Mouse (Mus musculus) liver, embryonic 16.5 days (tissue): Measurements from ENCODE around the gene Gal3st4. TPM values are rescaled to one million over a fixed set of nuclear protein-coding genes. Genes with fewer than 3 reads are reported as not detected.
A peak's percentile ranks its signal among the peaks of the same experiment; 100 is the strongest.

Experiments used
- ATAC-seq: fragments of 200-750 bp; cut with Nextera tagmentation; 2 replicates; pipeline ENCODE4 v1.8.0; 2017; ENCODE audit warnings: low read depth, mild to moderate bottlenecking, moderate number of reproducible peaks, moderate library complexity
- H3K27ac ChIP-seq: fragments of 300-500 bp; sonication (generic); 2 replicates; pipeline ENCODE4 v1.5.1; 2014; ENCODE audit warnings: mild to moderate bottlenecking, low read length
- H3K27me3 ChIP-seq: fragments of 300-500 bp; sonication (generic); 2 replicates; pipeline ENCODE4 v1.6.1; 2014; ENCODE audit warnings: low read depth, low read length, mixed read lengths; ENCODE audit not compliant: control insufficient read depth, insufficient read depth
- H3K36me3 ChIP-seq: fragments of 300-500 bp; sonication (generic); 2 replicates; pipeline ENCODE4 v1.6.1; 2014; ENCODE audit warnings: mild to moderate bottlenecking; ENCODE audit not compliant: control insufficient read depth, insufficient read depth
- H3K4me1 ChIP-seq: fragments of 300-500 bp; sonication (generic); 2 replicates; pipeline ENCODE4 v1.6.1; 2014; ENCODE audit warnings: low read depth, low read length, mixed read lengths; ENCODE audit not compliant: control insufficient read depth
- H3K4me2 ChIP-seq: fragments of 300-500 bp; sonication (generic); 2 replicates; pipeline ENCODE4 v1.6.1; 2014; ENCODE audit warnings: low read depth, low read length, mixed read lengths
- H3K4me3 ChIP-seq: fragments of 300-500 bp; sonication (generic); 2 replicates; pipeline ENCODE4 v1.5.1; 2014; ENCODE audit warnings: low read depth, mild to moderate bottlenecking, low read length
- H3K9ac ChIP-seq: fragments of 300-500 bp; sonication (generic); 2 replicates; pipeline ENCODE4 v1.6.1; 2014; ENCODE audit warnings: low read depth, low read length
- H3K9me3 ChIP-seq: fragments of 300-500 bp; sonication (generic); replicated peaks from 2 replicates; pipeline ENCODE4 v1.6.1; 2016; ENCODE audit warnings: low read length; ENCODE audit not compliant: control insufficient read depth
- WGBS: fragments of 180-500 bp; shearing (Covaris S2); extraction: QIAGEN DNeasy Blood & Tissue Kit; methylation state at CpG from one replicate; pipeline ENCODE4 v1.1.7; 2014; ENCODE audit not compliant: insufficient replicate concordance; 5-methylcytosine and 5-hydroxymethylcytosine counted together
- polyA plus RNA-seq: library from polyadenylated mRNA; unstranded; fragments of >200 nt; fragmentation: Nextera tagmentation; extraction: Ambion mirVana; gene quantifications from 2 replicates; pipeline ENCODE4 v1.2.1, GENCODE M21; 2015

Gene Gal3st4
- polyA plus RNA-seq, 1 experiment from 2014 or later = 0.22 TPM

DNA sequence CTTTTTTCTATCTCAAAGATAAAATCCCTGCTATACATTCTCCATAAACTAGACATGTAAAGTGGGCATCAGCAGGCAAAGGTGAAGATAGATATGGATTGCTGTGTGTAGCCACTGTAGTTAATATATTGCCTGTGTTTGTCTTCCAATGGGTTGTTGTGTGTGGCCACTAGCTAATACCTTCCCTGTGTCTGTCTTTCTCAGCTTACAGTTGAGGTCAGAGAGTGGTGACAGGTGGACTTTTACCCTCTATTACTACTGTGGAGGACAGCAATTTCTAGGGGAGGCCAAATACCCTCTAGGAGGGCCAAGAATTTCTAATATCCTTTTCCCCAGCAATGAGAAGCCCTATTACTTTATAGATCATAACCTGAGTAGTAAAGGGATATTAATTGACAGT is 38.4 kb downstream of the Gal3st4 start:
- Histone ChIP-seq H3K9ac (no peak overlapping the region), H3K4me2 (no peak overlapping the region), H3K27me3 (no peaks in the 10 kb centered on the region), H3K4me3 (no peak overlapping the region), H3K4me1 (no peaks in the 10 kb centered on the region), H3K27ac (no peak overlapping the region), H3K36me3 (no peaks in the 10 kb centered on the region), H3K9me3 (no peaks in the 10 kb centered on the region)
- ATAC-seq = peak; percentile 53

DNA sequence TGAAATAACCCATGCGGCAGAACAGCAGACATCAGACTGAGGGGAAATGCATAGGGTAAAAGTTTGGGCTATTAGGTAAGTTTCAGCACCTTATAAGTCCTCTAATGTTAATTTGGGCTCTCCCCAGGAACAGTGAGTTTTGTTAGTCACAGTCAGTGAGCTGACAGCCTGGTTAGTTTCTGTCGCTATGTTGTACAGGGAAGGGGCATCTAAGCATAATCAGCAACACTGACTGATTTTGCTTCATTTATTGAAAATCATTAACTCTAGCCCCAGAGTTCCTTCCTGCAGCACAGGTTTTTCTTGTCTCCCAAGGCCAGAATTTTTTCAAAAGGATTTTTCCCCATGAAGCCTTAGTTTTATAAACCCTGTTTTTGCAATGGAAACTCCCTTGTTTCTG is 38.9 kb downstream of the Gal3st4 start:
- 71% methylated on average over 2 of the region's 2 CpGs for WGBS
- H3K4me3 ChIP-seq = no peak overlapping the region
- H3K4me2 ChIP-seq = no peak overlapping the region

DNA sequence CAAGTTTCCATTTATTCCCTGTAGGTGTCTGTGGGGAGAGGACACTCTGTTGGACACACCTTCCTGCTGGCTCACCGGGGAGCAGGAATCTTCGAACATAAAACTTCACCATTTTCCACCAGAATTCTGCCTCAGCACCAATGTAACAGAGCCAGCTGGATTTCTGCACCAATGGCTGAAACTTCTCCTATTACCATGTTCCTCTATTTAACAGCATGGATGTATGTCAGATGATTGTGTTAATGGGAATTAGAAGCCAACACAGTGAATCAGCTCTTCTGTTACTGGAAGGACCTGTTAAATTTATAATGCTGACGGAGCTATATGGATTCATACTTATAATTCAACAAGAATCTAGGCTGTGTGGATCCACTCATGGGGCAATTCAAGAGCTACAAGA is 43.1 kb downstream of the Gal3st4 start:
- ATAC-seq = no peak
- no peaks in the 10 kb centered on the region for H3K27me3 ChIP-seq
- H3K4me1 ChIP-seq = no peaks in the 10 kb centered on the region
- H3K36me3 ChIP-seq = no peaks in the 10 kb centered on the region
- 77% methylated on average over 3 of the region's 3 CpGs for WGBS
- H3K4me2 ChIP-seq = no peak overlapping the region
- no peak overlapping the region for H3K4me3 ChIP-seq
- H3K27ac ChIP-seq = no peak overlapping the region
- H3K9me3 ChIP-seq = no peaks in the 10 kb centered on the region
- H3K9ac ChIP-seq = no peak overlapping the region

More for the DNA sequence above, 38.9 kb downstream of the Gal3st4 start:
- Histone ChIP-seq H3K36me3 (no peaks in the 10 kb centered on the region), H3K9me3 (no peaks in the 10 kb centered on the region), H3K4me1 (no peaks in the 10 kb centered on the region), H3K27ac (no peak overlapping the region), H3K9ac (no peak overlapping the region), H3K27me3 (no peaks in the 10 kb centered on the region)
- ATAC-seq = no peak

DNA sequence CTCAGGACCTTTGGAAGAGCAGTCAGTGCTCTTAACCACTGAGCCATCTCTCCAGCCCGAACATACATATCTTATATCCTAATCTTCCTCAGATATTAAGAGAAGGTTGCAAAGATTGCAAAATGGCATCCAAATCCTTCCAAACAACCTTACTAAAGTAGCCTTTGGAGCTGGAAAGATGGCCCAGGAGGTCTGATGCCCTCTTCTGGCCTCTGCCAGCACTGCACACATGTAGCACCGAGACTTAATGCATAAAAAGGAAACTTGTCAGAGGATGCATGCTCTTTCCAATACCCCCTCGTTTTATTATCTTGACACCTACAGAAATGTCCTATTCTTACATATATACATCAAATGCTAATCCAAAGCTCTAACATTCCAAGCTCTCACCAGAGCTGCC is 44.6 kb downstream of the Gal3st4 start:
- no peak for ATAC-seq
- no peaks in the 10 kb centered on the region for H3K36me3 ChIP-seq
- no peak overlapping the region for H3K9ac ChIP-seq
- H3K4me1 ChIP-seq = no peaks in the 10 kb centered on the region
- 23% methylated on average over 3 of the region's 3 CpGs for WGBS
- no peak overlapping the region for H3K4me3 ChIP-seq
- H3K27ac ChIP-seq = no peak overlapping the region
- no peaks in the 10 kb centered on the region for H3K27me3 ChIP-seq
- no peak overlapping the region for H3K4me2 ChIP-seq
- H3K9me3 ChIP-seq = no peaks in the 10 kb centered on the region

DNA sequence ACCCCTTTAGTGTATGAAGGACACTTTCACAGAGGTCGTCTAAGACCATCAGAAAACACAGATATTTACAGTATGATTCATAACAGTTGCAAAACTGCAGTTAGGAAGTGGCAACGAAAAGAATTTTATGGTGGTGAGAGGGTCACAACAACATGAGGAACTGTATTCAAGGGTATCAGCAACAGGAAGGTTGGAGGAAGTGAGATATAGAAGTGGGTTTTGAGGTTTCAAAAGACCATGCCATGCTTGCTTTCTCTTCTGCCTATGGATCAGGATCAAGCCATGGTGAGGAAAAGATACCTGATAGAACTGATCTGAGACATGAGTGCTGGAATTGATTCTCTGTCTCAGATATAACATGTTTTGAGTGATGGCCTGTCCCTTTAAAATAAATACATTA is 45.3 kb downstream of the Gal3st4 start:
- no peaks in the 10 kb centered on the region for H3K27me3 ChIP-seq
- H3K27ac ChIP-seq = no peak overlapping the region
- 12% methylated on average over 2 of the region's 2 CpGs for WGBS
- H3K4me1 ChIP-seq = peaks cover under 1% of the 10 kb centered on the region; the same call in 1 of the 2 replicates
- no peaks in the 10 kb centered on the region for H3K36me3 ChIP-seq
- H3K9me3 ChIP-seq = no peaks in the 10 kb centered on the region
- H3K4me3 ChIP-seq = no peak overlapping the region
- ATAC-seq = no peak
- no peak overlapping the region for H3K4me2 ChIP-seq
- H3K9ac ChIP-seq = no peak overlapping the region

DNA sequence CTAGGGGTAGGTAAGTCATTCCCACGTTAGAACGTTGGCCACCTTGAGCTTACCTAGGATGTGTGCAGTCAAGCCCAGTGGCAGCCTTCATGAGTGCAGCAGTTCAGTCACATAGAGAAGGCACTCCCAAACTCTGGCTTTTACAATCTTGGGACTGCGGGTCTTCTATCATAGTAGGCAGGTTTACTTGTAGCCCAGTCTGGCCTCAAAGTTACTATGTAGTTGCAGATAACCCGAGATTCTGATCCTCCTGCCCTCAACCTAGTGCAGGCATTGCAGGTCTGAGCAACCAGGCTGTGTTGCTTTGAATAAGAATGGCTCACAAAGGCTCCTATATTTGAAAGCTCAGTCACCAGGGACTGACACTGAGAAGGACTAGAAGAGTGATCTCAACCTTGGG is 46.1 kb downstream of the Gal3st4 start:
- WGBS = 35% methylated on average over 4 of the region's 4 CpGs
- H3K9me3 ChIP-seq = no peaks in the 10 kb centered on the region
- no peaks in the 10 kb centered on the region for H3K36me3 ChIP-seq
- H3K9ac ChIP-seq = no peak overlapping the region
- H3K4me3 ChIP-seq = no peak overlapping the region
- H3K4me1 ChIP-seq = peaks cover 2% of the 10 kb centered on the region; the same call in 1 of the 2 replicates
- no peaks in the 10 kb centered on the region for H3K27me3 ChIP-seq
- no peak for ATAC-seq
- H3K27ac ChIP-seq = no peak overlapping the region
- H3K4me2 ChIP-seq = no peak overlapping the region

DNA sequence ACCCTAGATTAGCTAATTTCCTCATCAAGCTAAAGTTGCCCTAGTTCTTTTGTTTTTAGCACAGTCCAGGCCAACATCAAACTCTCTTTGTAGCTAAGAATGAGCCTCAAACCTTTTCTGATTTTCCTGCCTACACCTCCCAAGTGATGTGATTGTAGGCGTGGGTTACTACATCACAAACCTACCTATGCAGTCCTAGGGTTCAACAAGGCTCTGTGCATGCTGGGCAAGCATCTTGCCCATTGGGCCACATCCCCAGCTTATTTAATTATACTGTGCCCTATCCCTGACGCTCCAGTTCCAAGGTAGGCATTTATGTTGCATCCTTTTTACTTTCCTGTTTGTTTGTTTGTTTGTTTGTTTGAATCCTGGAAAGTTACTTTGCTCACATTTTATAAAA is 46.9 kb downstream of the Gal3st4 start, which contains the start of gene Nxpe5:
Gene Nxpe5 (plus strand): TSS at position 199 of the 400 bp plus-strand sequence.
- Histone ChIP-seq H3K4me2 (no peak within 1 kb of the TSS), H3K27me3 (no peaks in the 10 kb centered on the region), H3K9me3 (no peaks in the 10 kb centered on the region), H3K4me3 (no peak within 1 kb of the TSS), H3K4me1 (peaks cover 2% of the 10 kb centered on the region; the same call in 1 of the 2 replicates), H3K27ac (no peak within 1 kb of the TSS), H3K36me3 (no peaks in the 10 kb centered on the region), H3K9ac (no peak within 1 kb of the TSS)
- 48% methylated on average over 2 of the region's 2 CpGs for WGBS
- no peak for ATAC-seq

DNA sequence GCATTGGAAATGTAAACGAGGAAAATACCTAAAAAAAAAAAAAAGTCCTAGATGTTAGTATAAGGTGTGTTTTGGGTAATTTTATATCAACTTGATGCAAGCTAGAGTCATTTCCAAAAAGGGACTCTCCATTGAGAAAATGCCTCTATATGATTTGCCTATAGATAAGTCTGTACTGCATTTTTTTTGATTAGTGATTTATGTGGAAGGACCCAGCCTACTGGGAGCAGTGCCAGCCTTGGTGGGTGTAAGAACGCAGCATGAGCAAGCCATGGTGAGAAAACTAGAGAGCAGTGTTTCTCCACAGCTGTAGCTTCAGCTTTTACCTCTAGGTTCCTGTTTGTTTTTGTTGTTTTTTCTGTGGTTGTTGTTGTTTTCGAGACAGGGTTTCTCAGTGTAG is 49.4 kb downstream of the Gal3st4 start:
- no peak overlapping the region for H3K4me2 ChIP-seq
- ATAC-seq = no peak
- no peaks in the 10 kb centered on the region for H3K27me3 ChIP-seq
- no peak overlapping the region for H3K9ac ChIP-seq
- H3K4me1 ChIP-seq = peaks cover 2% of the 10 kb centered on the region; the same call in 1 of the 2 replicates
- 46% methylated on average over 3 of the region's 3 CpGs for WGBS
- no peak overlapping the region for H3K4me3 ChIP-seq
- no peak overlapping the region for H3K27ac ChIP-seq
- no peaks in the 10 kb centered on the region for H3K36me3 ChIP-seq
- H3K9me3 ChIP-seq = no peaks in the 10 kb centered on the region

DNA sequence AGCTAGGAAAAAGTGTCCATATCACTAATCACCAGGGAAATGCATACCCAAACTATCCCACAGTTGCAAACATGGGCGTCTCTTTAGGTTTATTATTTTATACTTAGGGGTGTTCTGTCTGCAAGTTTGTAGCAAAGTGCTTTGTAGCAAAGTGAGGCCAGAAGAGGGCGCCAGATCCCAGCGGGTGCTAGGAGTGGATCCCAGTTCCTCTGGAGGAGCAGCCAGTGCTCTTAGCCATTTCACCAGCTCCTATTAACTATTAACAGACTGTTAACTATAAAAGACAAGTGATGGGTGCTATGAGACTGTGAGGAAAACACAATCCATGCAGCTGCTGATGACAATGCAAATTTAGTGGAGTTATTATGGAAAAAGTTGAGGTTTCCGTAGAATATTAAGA is 50.5 kb downstream of the Gal3st4 start:
- Histone ChIP-seq H3K4me2 (no peak overlapping the region), H3K9me3 (no peaks in the 10 kb centered on the region), H3K9ac (no peak overlapping the region), H3K27me3 (no peaks in the 10 kb centered on the region), H3K4me1 (peaks cover 2% of the 10 kb centered on the region; the same call in 1 of the 2 replicates), H3K4me3 (no peak overlapping the region), H3K36me3 (no peaks in the 10 kb centered on the region), H3K27ac (no peak overlapping the region)
- WGBS = 21% methylated on average over 4 of the region's 4 CpGs
- 0 out of 2 replicates have a peak, but pooled peaks have one; percentile 37 for ATAC-seq
